Mouse (Mus musculus): ENCODE measurements around the gene Cpt2.

The Cpt2 gene

GRCm38 (mm10) chr4:107923145-107923802 is at the start of gene Cpt2:
Gene Cpt2 (minus strand): TSS chr4:107923610.
- peak; percentile 97 for DNase-seq (ENCODE audit: low spot score)

GRCm38 (mm10) chr4:107971162-107971561 is 47.8 kb upstream of the Cpt2 start:
- no peak for DNase-seq (ENCODE audit: low spot score)

GRCm38 (mm10) chr4:107969781-107970180 is 46.4 kb upstream of the Cpt2 start:
- no peak for DNase-seq (ENCODE audit: low spot score)

GRCm38 (mm10) chr4:107967966-107968682 is 44.7 kb upstream of the Cpt2 start, which contains the start of gene Slc1a7:
Gene Slc1a7 (plus strand): TSS chr4:107968332.
- DNase-seq (ENCODE audit: low spot score): no peak

GRCm38 (mm10) chr4:107966416-107967109 is 43.2 kb upstream of the Cpt2 start:
- DNase-seq (ENCODE audit: low spot score): no peak

GRCm38 (mm10) chr4:107962792-107963191 is 39.4 kb upstream of the Cpt2 start:
- DNase-seq (ENCODE audit: low spot score): no peak

- DNase-seq (ENCODE audit: low spot score): no peak
Measured at GRCm38 (mm10) chr4:107962044-107962732, 38.8 kb upstream of the Cpt2 start.

GRCm38 (mm10) chr4:107958487-107958886 is 35.1 kb upstream of the Cpt2 start:
- DNase-seq (ENCODE audit: low spot score): no peak

- no peak for DNase-seq (ENCODE audit: low spot score)
Measured at GRCm38 (mm10) chr4:107955691-107956090, 32.3 kb upstream of the Cpt2 start.

GRCm38 (mm10) chr4:107952845-107953244 is 29.4 kb upstream of the Cpt2 start:
- DNase-seq (ENCODE audit: low spot score): no peak

- no peak for DNase-seq (ENCODE audit: low spot score)
Measured at GRCm38 (mm10) chr4:107949918-107950317, 26.5 kb upstream of the Cpt2 start.

GRCm38 (mm10) chr4:107944141-107944540 is 20.7 kb upstream of the Cpt2 start:
- DNase-seq (ENCODE audit: low spot score): no peak

GRCm38 (mm10) chr4:107942741-107943140 is 19.3 kb upstream of the Cpt2 start:
- no peak for DNase-seq (ENCODE audit: low spot score)

- DNase-seq (ENCODE audit: low spot score): no peak
Measured at GRCm38 (mm10) chr4:107938124-107938523, 14.7 kb upstream of the Cpt2 start.

GRCm38 (mm10) chr4:107937338-107937737 is 13.9 kb upstream of the Cpt2 start:
- peak; percentile 75 for DNase-seq (ENCODE audit: low spot score)

GRCm38 (mm10) chr4:107935254-107935653 is 11.8 kb upstream of the Cpt2 start:
- DNase-seq (ENCODE audit: low spot score): no peak

- DNase-seq (ENCODE audit: low spot score): no peak
Measured at GRCm38 (mm10) chr4:107933239-107933638, 9.8 kb upstream of the Cpt2 start.

GRCm38 (mm10) chr4:107931453-107931852 is 8.0 kb upstream of the Cpt2 start:
- DNase-seq (ENCODE audit: low spot score): no peak

- no peak for DNase-seq (ENCODE audit: low spot score)
Measured at GRCm38 (mm10) chr4:107928726-107929125, 5.3 kb upstream of the Cpt2 start.

GRCm38 (mm10) chr4:107928269-107928668 is 4.9 kb upstream of the Cpt2 start:
- no peak for DNase-seq (ENCODE audit: low spot score)

GRCm38 (mm10) chr4:107923803-107924194 is 389 bp upstream of the Cpt2 start:
- DNase-seq (ENCODE audit: low spot score): no peak

- DNase-seq (ENCODE audit: low spot score): no peak
Measured at GRCm38 (mm10) chr4:107921952-107922351, 1.5 kb downstream of the Cpt2 start.

Measured in embryo, embryonic 10 days (tissue).